Mouse (Mus musculus) neural tube, embryonic 12.5 days (tissue): ENCODE results near the gene Mok. TPM values are rescaled to one million over a fixed set of nuclear protein-coding genes. Genes with fewer than 3 reads are reported as not detected.

Experiments used
- ATAC-seq: fragments of 200-750 bp; cut with Nextera tagmentation; 2 replicates; pipeline ENCODE4 v1.8.0; 2017; ENCODE audit warnings: low read depth, mild to moderate bottlenecking, moderate TSS enrichment, moderate library complexity; ENCODE audit not compliant: low FRiP score
- H3K27ac ChIP-seq: fragments of 300-500 bp; sonication (generic); 2 replicates; pipeline ENCODE4 v1.5.1; 2016
- H3K27me3 ChIP-seq: fragments of 300-500 bp; sonication (generic); replicated peaks from 2 replicates; pipeline ENCODE4 v1.6.1; 2016; ENCODE audit warnings: mild to moderate bottlenecking
- H3K36me3 ChIP-seq: fragments of 300-500 bp; sonication (generic); 2 replicates; pipeline ENCODE4 v1.6.1; 2016; ENCODE audit warnings: mild to moderate bottlenecking
- H3K4me1 ChIP-seq: fragments of 300-500 bp; sonication (generic); 2 replicates; pipeline ENCODE4 v1.6.1; 2016
- H3K4me2 ChIP-seq: fragments of 300-500 bp; sonication (generic); replicated peaks from 2 replicates; pipeline ENCODE4 v1.6.1; 2016; ENCODE audit warnings: mild to moderate bottlenecking
- H3K4me3 ChIP-seq: fragments of 300-500 bp; sonication (generic); 2 replicates; pipeline ENCODE4 v1.5.1; 2016
- H3K9ac ChIP-seq: fragments of 300-500 bp; sonication (generic); 2 replicates; pipeline ENCODE4 v1.6.1; 2016; ENCODE audit warnings: mild to moderate bottlenecking
- H3K9me3 ChIP-seq: fragments of 300-500 bp; sonication (generic); 2 replicates; pipeline ENCODE4 v1.6.1; 2016; ENCODE audit warnings: mild to moderate bottlenecking
- WGBS: fragments of 180-500 bp; shearing (Covaris S2); methylation state at CpG from one replicate; pipeline ENCODE4 v1.1.7; 2016; 5-methylcytosine and 5-hydroxymethylcytosine counted together
- polyA plus RNA-seq: library from polyadenylated mRNA; unstranded; fragments of >200 nt; fragmentation: Nextera tagmentation; extraction: Ambion mirVana; gene quantifications from 2 replicates; pipeline ENCODE4 v1.2.1, GENCODE M21; 2016

The Mok gene
- polyA plus RNA-seq, 1 experiment from 2014 or later, result 10.2 TPM

DNA sequence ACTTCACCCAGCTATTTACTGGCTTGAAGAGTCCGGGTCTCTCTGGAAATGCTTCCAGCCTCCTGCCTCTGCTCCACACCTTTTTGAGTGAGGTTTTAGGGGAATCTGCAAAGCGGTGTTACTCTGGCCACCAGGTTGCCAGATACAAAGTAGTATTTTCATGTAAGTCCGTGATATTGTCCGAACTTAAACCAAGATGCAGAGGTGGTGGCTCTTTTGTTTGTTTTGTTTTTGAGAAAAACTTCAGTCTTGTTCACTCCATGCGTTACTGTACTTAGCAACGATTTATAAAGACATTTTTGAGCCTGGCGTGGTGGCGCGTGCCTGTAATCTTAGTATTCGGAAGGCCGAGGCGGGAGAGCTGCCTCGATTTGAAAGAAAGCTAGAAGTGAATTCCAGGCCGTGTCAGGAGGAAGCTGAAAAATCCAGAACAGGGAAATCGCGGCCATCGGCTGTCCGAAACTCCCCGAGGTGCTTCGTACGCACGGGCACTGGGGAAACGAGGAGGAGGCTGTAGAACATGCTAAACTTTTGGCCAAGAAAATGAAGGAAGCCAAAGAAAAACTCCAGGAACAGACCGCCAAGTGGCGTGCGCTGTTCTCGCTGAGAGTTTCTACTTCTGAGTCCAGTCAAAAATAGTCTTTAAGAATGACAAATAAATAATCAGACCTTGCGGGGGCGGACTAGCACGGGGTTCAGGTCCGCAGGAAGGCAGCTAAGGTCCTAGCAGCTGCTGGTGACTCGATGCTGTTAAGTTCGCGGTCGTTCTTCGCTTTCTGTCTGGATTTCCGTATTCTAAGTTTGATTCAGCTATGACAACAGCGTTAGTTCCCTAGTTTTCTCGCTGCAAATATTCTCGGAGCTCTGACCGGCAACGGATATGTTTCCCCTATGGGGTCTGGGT lies 3.7 kb upstream of the Mok start:
- H3K9me3 ChIP-seq, result no peaks in the 10 kb centered on the region
- H3K36me3 ChIP-seq, result no peaks in the 10 kb centered on the region
- H3K4me2 ChIP-seq, result peak overlapping the region; percentile 58
- H3K27ac ChIP-seq, result no peak overlapping the region
- ATAC-seq, result no peak
- WGBS, result 1% methylated on average over 42 of the region's 42 CpGs
- H3K4me1 ChIP-seq, result peaks cover 14% of the 10 kb centered on the region; the same call in 1 of the 2 replicates
- peak overlapping the region; percentile 45 for H3K4me3 ChIP-seq
- peak overlapping the region; percentile 29; the same call in 1 of the 2 replicates for H3K9ac ChIP-seq
- peaks cover 6% of the 10 kb centered on the region; the same call in 1 of the 2 replicates for H3K27me3 ChIP-seq

- ATAC-seq, result no peak
- 19% methylated on average over 32 of the region's 32 CpGs for WGBS
- Histone ChIP-seq H3K9me3 (no peaks in the 10 kb centered on the region), H3K4me1 (peaks cover 14% of the 10 kb centered on the region; the same call in 1 of the 2 replicates), H3K36me3 (no peaks in the 10 kb centered on the region), H3K9ac (peak overlapping the region; percentile 33; the same call in 1 of the 2 replicates), H3K4me3 (peak overlapping the region; percentile 45), H3K4me2 (peak overlapping the region; percentile 58), H3K27me3 (peaks cover 6% of the 10 kb centered on the region; the same call in 1 of the 2 replicates), H3K27ac (no peak overlapping the region)
Measured at GRCm38 (mm10) chr12:110843194-110844048, 2.7 kb upstream of the Mok start.

DNA sequence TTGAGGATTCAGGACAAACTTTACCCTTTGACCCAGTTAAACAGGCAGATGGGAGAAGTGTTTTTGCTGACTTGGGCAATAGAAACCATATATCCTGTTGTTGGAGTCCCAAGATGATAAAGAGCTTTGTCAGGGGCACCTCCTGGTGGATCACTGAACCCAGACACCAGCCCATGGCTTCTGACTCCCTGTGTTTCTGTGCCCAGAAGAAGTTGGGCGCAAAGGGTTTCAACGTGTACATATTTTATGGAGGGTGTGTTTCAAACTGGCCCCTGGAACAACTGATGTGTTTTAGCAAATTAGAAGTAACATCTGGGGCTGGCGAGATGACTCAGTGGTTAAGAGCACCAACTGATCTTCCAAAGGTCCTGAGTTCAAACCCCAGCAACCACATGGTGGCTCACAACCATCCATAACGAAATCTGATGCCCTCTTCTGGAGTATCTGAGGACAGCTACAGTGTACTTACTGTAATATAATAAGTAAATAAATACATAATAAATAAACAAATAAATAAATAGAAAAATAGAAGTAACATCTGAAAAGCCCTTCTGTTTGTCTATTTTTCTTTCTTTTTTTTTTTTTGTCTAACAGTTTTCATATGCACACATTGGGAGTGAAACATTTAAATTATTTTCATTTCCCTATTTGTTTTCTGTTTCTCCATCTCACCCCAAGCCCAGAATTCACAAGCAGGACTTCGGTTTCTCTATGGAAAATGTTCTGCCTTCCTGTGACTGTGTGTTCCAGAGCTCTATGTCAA lies 1.2 kb upstream of the Mok start:
- Histone ChIP-seq H3K9ac (no peak overlapping the region), H3K4me2 (no peak overlapping the region), H3K27ac (no peak overlapping the region), H3K27me3 (peaks cover 6% of the 10 kb centered on the region; the same call in 1 of the 2 replicates), H3K9me3 (no peaks in the 10 kb centered on the region), H3K36me3 (no peaks in the 10 kb centered on the region), H3K4me3 (no peak overlapping the region), H3K4me1 (peaks cover 17% of the 10 kb centered on the region; the same call in 1 of the 2 replicates)
- no peak for ATAC-seq
- WGBS, result 73% methylated on average over 5 of the region's 5 CpGs

- Histone ChIP-seq H3K27me3 (no peaks in the 10 kb centered on the region), H3K4me2 (no peak overlapping the region), H3K36me3 (no peaks in the 10 kb centered on the region), H3K9me3 (no peaks in the 10 kb centered on the region), H3K9ac (no peak overlapping the region), H3K4me3 (no peak overlapping the region), H3K4me1 (peaks cover 9% of the 10 kb centered on the region; the same call in 1 of the 2 replicates), H3K27ac (no peak overlapping the region)
- no peak for ATAC-seq
- 83% methylated on average over 8 of the region's 8 CpGs for WGBS
Measured at GRCm38 (mm10) chr12:110837850-110838249, 2.9 kb downstream of the Mok start.

DNA sequence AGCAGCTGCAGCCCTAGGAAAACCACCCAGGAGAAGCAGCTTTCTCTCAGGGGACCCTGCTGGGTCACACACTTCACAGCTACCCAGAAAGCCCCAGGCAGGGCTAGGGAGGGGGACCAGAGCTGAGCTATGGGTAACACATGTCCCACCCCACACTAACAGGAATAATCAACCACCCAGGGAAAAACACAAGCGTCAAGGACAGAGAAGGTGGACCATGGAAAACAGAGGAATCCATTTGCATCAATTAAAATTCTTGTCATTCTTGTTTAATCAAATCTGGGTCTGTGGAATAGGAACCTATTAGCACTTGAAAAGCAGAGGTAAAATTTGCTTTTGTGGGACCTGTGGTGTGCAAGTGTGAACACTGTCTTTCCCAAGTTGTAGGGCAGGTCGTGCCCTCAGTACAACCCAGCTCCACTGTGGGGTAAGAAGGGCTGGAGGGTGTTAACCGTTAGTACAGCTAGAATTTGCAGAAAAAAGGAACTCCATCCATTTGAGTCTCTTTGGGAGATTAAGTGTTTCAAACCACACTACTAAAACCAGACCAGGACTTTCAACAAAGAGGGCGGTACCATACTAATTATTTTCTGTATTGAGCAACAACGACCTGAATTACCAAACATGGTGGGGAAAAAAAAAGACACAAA lies 3.4 kb downstream of the Mok start:
- H3K9ac ChIP-seq, result no peak overlapping the region
- peaks cover 9% of the 10 kb centered on the region; the same call in 1 of the 2 replicates for H3K4me1 ChIP-seq
- H3K36me3 ChIP-seq, result no peaks in the 10 kb centered on the region
- 39% methylated on average over 5 of the region's 5 CpGs for WGBS
- no peaks in the 10 kb centered on the region for H3K27me3 ChIP-seq
- peak; percentile 45; the same call in 1 of the 2 replicates for ATAC-seq
- peak overlapping the region; percentile 63 for H3K27ac ChIP-seq
- H3K4me3 ChIP-seq, result no peak overlapping the region
- H3K4me2 ChIP-seq, result peak overlapping the region; percentile 39
- H3K9me3 ChIP-seq, result no peaks in the 10 kb centered on the region

DNA sequence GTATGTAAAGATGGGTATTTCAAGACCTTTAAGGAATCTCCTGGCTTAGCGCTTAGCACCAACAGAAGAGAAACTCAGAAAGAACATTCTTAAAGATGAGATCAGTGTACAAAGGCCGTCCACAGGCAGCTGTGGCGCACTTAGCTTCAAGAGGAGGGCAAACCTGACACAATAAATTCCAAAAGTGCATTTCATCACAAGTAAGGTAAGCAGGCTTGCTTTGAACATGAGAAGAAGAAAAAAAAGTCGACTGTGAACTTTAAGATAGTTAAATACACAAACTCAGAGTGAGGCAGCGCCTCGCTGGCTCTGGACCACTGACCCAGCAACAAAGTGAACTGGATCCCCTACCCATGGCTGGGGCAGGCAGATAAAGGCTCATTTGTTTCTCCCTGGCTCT lies 4.0 kb downstream of the Mok start:
- Histone ChIP-seq H3K27me3 (no peaks in the 10 kb centered on the region), H3K4me1 (peaks cover 9% of the 10 kb centered on the region; the same call in 1 of the 2 replicates), H3K4me3 (no peak overlapping the region), H3K4me2 (peak overlapping the region; percentile 39), H3K9ac (no peak overlapping the region), H3K36me3 (no peaks in the 10 kb centered on the region), H3K9me3 (no peaks in the 10 kb centered on the region), H3K27ac (peak overlapping the region; percentile 63)
- peak; percentile 3; the same call in 1 of the 2 replicates for ATAC-seq
- WGBS, result 47% methylated on average over 6 of the region's 6 CpGs

DNA sequence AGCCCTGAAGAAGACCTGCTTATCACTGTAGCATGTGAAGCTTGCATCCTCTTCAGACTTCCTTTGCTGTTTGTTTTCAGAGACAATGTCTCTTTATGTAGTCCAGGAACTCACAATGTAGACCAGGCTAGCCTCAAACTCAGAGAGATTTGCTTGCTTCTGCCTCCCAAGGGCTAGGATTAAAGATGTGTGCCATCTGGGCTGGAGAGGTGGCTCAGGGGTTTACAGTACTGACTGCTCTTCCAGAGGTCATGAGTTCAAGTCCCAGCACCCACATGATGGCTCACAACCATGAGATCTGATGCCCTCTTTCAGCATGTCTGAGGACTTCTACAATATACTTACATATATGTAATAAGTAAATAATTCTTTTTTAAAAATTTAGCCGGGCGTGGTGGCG lies 5.6 kb downstream of the Mok start:
- no peak overlapping the region for H3K9ac ChIP-seq
- 98% methylated on average over 3 of the region's 3 CpGs for WGBS

GRCm38 (mm10) chr12:110830293-110831024 lies 10.3 kb downstream of the Mok start:
- WGBS, result 89% methylated on average over 9 of the region's 11 CpGs
- Histone ChIP-seq H3K9me3 (no peaks in the 10 kb centered on the region), H3K4me1 (no peaks in the 10 kb centered on the region), H3K36me3 (no peaks in the 10 kb centered on the region; the same call in 1 of the 2 replicates), H3K9ac (no peak overlapping the region), H3K27ac (no peak overlapping the region), H3K27me3 (no peaks in the 10 kb centered on the region), H3K4me2 (no peak overlapping the region), H3K4me3 (no peak overlapping the region)
- ATAC-seq, result no peak

More for the DNA sequence above, 5.6 kb downstream of the Mok start:
- Histone ChIP-seq H3K4me1 (peaks cover 8% of the 10 kb centered on the region; the same call in 1 of the 2 replicates), H3K36me3 (no peaks in the 10 kb centered on the region), H3K9me3 (no peaks in the 10 kb centered on the region), H3K27ac (no peak overlapping the region), H3K4me2 (no peak overlapping the region), H3K4me3 (no peak overlapping the region), H3K27me3 (no peaks in the 10 kb centered on the region)
- ATAC-seq, result no peak

DNA sequence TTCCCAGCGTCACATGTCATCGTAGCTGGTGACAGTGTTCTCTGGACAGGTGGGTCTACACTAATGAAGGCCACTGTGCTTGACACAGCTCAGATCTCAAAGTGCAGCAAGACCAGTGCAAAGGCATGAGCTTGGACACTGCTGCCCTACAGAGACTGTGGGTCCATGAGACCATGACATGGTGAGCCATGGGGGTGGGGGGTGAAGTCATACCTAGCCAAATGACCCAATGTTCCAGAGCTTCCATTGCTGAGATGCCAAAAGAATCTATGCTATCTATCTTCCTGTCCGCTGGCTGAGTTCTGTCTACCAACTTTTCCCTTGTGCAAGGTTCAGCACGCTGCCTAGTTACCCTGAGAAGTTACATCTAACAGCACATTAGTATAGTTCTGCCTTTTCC lies 11.8 kb downstream of the Mok start:
- no peak for ATAC-seq
- WGBS, result 97% methylated on average over 4 of the region's 4 CpGs

GRCm38 (mm10) chr12:110822366-110822765 lies 18.4 kb downstream of the Mok start:
- H3K9me3 ChIP-seq, result no peaks in the 10 kb centered on the region
- H3K36me3 ChIP-seq, result no peaks in the 10 kb centered on the region; the same call in 1 of the 2 replicates
- ATAC-seq, result no peak
- H3K4me2 ChIP-seq, result no peak overlapping the region
- WGBS, result 88% methylated on average over 7 of the region's 7 CpGs
- H3K27ac ChIP-seq, result no peak overlapping the region
- no peaks in the 10 kb centered on the region for H3K4me1 ChIP-seq
- H3K9ac ChIP-seq, result no peak overlapping the region
- H3K4me3 ChIP-seq, result no peak overlapping the region
- H3K27me3 ChIP-seq, result no peaks in the 10 kb centered on the region

More for the DNA sequence above, 11.8 kb downstream of the Mok start:
- Histone ChIP-seq H3K4me1 (no peaks in the 10 kb centered on the region), H3K9me3 (no peaks in the 10 kb centered on the region), H3K4me3 (no peak overlapping the region), H3K9ac (no peak overlapping the region), H3K36me3 (no peaks in the 10 kb centered on the region; the same call in 1 of the 2 replicates), H3K27ac (no peak overlapping the region), H3K4me2 (no peak overlapping the region), H3K27me3 (no peaks in the 10 kb centered on the region)
